Mouse (Mus musculus): ENCODE data around the gene Fam92b.

DNA sequence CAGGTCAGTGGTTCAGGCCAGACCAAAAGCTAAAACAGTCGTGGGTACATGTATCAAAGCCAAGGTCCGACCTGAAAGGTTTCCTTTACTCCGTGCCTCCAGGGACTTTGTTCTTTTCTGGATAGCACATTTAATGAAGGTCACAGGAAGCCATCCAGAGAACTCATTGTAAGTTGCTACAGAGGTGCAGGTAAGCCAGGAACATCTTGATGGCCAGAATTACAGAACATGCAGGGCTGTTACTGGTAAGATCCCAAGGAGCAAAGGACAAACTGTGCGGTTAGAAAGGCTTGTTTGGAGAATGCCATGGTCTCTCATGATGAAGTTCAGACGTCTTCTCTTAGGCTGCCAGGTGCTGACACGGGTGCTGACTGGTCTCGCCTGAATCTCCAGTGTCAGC, 60.7 kb downstream of the Fam92b start:
- no peak for TF ChIP-seq CTCF (IDR thresholded peaks at IDR 0.05 in 2 of 3, conservative IDR thresholded peaks at IDR 0.05 in 1 of 3; ENCODE audit: control insufficient read depth in 1 of 3, insufficient read depth in 1 of 3, low read depth in 2 of 3, low read length in 3 of 3, poor library complexity in 1 of 3, severe bottlenecking in 1 of 3)
- no peak for TF ChIP-seq MAZ (IDR thresholded peaks at IDR 0.05; ENCODE audit: low read depth, low read length)
- TF ChIP-seq ETS1 (IDR thresholded peaks at IDR 0.05; ENCODE audit: low read depth, low read length), result no peak
- no peak for TF ChIP-seq ZNF384 (IDR thresholded peaks at IDR 0.05; ENCODE audit: low read depth, low read length)
- TF ChIP-seq TAL1 (IDR thresholded peaks at IDR 0.05; ENCODE audit: low read length), result no peak
- no peak for TF ChIP-seq MEF2A (IDR thresholded peaks at IDR 0.05; ENCODE audit: extremely low read depth, insufficient replicate concordance, low read depth, low read length, poor library complexity, severe bottlenecking)
- no peak for TF ChIP-seq JUND (IDR thresholded peaks at IDR 0.05; ENCODE audit: low read depth, low read length)
- TF ChIP-seq UBTF (IDR thresholded peaks at IDR 0.05; ENCODE audit: borderline replicate concordance, insufficient read depth, low read depth, low read length), result no peak
- no peak for TF ChIP-seq HCFC1 (IDR thresholded peaks at IDR 0.05; ENCODE audit: low read depth, low read length)
- TF ChIP-seq ZKSCAN1 (IDR thresholded peaks at IDR 0.05; ENCODE audit: low read depth, low read length), result no peak

Measured in MEL (cell line).